Mouse (Mus musculus): ENCODE data around the gene Agrp. TPM values are rescaled to one million over a fixed set of nuclear protein-coding genes. Genes with fewer than 3 reads are reported as not detected.

The Agrp gene
- polyA plus RNA-seq, 1 experiment from 2014 or later: 0.23 TPM

MicroRNAs within 50 kb of the gene (microRNA counts, 519-probe panel; counts per million panel counts)
- microRNA mmu-miR-1966: 2,547 counts per million, percentile 65 among the panel's probes with 10 or more counts

Small RNA genes within 50 kb of the gene (microRNA-seq; reads per million reads assigned to microRNA genes)
- not detected for gene Mir1966

Other genes starting within 250 kb of the Agrp start
- gene Kctd19, start 223.9 kb downstream of the Agrp start, polyA plus RNA-seq (2015; fragmentation: Nextera tagmentation; extraction: Ambion mirVana): not detected in 2 replicates
- 0.08 and 0.28 TPM in 2 replicates for gene Lrrc36, start 223.8 kb downstream of the Agrp start, polyA plus RNA-seq (2015; fragmentation: Nextera tagmentation; extraction: Ambion mirVana)
- gene Tppp3, start 165.9 kb downstream of the Agrp start, polyA plus RNA-seq (2015; fragmentation: Nextera tagmentation; extraction: Ambion mirVana): 12.3 TPM in 2 replicates
- gene Zdhhc1, start 140.5 kb downstream of the Agrp start, polyA plus RNA-seq (2015; fragmentation: Nextera tagmentation; extraction: Ambion mirVana): 21.8 and 22.3 TPM in 2 replicates
- 1.2 and 1.5 TPM in 2 replicates for gene Hsd11b2, start 118.6 kb downstream of the Agrp start, polyA plus RNA-seq (2015; fragmentation: Nextera tagmentation; extraction: Ambion mirVana)
- 58.1 and 60.9 TPM in 2 replicates for gene Atp6v0d1, start 71.3 kb downstream of the Agrp start, polyA plus RNA-seq (2015; fragmentation: Nextera tagmentation; extraction: Ambion mirVana)
- gene Ripor1, start 32.1 kb downstream of the Agrp start, polyA plus RNA-seq (2015; fragmentation: Nextera tagmentation; extraction: Ambion mirVana): 32.1 and 32.5 TPM in 2 replicates
- gene Ctcf, start 825 bp downstream of the Agrp start, polyA plus RNA-seq (2015; fragmentation: Nextera tagmentation; extraction: Ambion mirVana): 67.1 and 76.2 TPM in 2 replicates
- 0.27 TPM in 2 replicates for gene Carmil2, start 48.9 kb upstream of the Agrp start, polyA plus RNA-seq (2015; fragmentation: Nextera tagmentation; extraction: Ambion mirVana)
- 41.6 and 44.0 TPM in 2 replicates for gene Acd, start 63.7 kb upstream of the Agrp start, polyA plus RNA-seq (2015; fragmentation: Nextera tagmentation; extraction: Ambion mirVana)
- gene Pard6a, start 63.8 kb upstream of the Agrp start, polyA plus RNA-seq (2015; fragmentation: Nextera tagmentation; extraction: Ambion mirVana): 11.6 and 11.9 TPM in 2 replicates
- gene 4933405L10Rik, start 70.3 kb upstream of the Agrp start, polyA plus RNA-seq (2015; fragmentation: Nextera tagmentation; extraction: Ambion mirVana): not detected in 2 replicates
- 12.5 and 13.3 TPM in 2 replicates for gene Enkd1, start 70.8 kb upstream of the Agrp start, polyA plus RNA-seq (2015; fragmentation: Nextera tagmentation; extraction: Ambion mirVana)
- gene Gfod2, start 121.3 kb upstream of the Agrp start, polyA plus RNA-seq (2015; fragmentation: Nextera tagmentation; extraction: Ambion mirVana): 9.6 and 12.1 TPM in 2 replicates
- 9.2 and 9.8 TPM in 2 replicates for gene Ranbp10, start 190.0 kb upstream of the Agrp start, polyA plus RNA-seq (2015; fragmentation: Nextera tagmentation; extraction: Ambion mirVana)
- 0.19 TPM in 1 of 2 replicates, not detected in the other for gene Tsnaxip1, start 190.3 kb upstream of the Agrp start, polyA plus RNA-seq (2015; fragmentation: Nextera tagmentation; extraction: Ambion mirVana)
- 37.1 and 40.5 TPM in 2 replicates for gene Cenpt, start 215.9 kb upstream of the Agrp start, polyA plus RNA-seq (2015; fragmentation: Nextera tagmentation; extraction: Ambion mirVana)
- gene Thap11, start 217.7 kb upstream of the Agrp start, polyA plus RNA-seq (2015; fragmentation: Nextera tagmentation; extraction: Ambion mirVana): 44.8 and 47.1 TPM in 2 replicates
- 177 and 212 TPM in 2 replicates for gene Nutf2, start 223.2 kb upstream of the Agrp start, polyA plus RNA-seq (2015; fragmentation: Nextera tagmentation; extraction: Ambion mirVana)
- gene Edc4, start 243.5 kb upstream of the Agrp start, polyA plus RNA-seq (2015; fragmentation: Nextera tagmentation; extraction: Ambion mirVana): 28.9 and 30.6 TPM in 2 replicates

Data from heart, embryonic 13.5 days (tissue).